Mouse (Mus musculus): ENCODE data around the gene Serinc3.
"Not testable (repeated sequence)": the region's sequence is repeated elsewhere in the genome, so short reads cannot be mapped to it uniquely, and the experiment has no call there.

Serinc3 gene

GRCm38 (mm10) chr2:163662698-163663221 is 17.8 kb upstream of the Serinc3 start:
- DNase-seq (ENCODE audit: low spot score in 2 of 2) = peak in 1 of 2 experiments; percentile 63

DNA sequence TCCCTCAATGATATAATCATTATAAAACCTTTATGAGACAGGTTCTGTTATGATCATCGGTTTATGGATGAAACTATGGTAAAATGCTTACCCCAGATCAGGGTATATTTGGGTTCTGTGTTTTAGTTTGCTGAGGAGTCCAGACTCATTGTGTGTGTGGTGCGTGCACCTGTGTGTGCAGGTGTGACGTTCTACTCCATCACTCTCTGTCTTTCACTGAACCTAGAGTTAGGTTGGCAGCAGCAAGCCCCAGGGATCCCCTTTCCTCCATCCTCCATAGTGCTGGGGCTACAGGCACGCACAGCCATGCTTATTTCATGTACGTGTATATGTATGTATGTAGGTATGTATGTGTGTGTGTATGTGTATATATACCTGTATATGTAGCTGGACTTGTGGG is 17.1 kb upstream of the Serinc3 start:
- no peak for DNase-seq (ENCODE audit: low spot score in 2 of 2)

GRCm38 (mm10) chr2:163661371-163661850 is 16.5 kb upstream of the Serinc3 start:
- no peak for DNase-seq (ENCODE audit: low spot score in 2 of 2)

- no peak for DNase-seq (ENCODE audit: low spot score in 2 of 2)
Measured at GRCm38 (mm10) chr2:163660103-163660701, 15.3 kb upstream of the Serinc3 start.

- peak in 1 of 2 experiments; percentile 40 for DNase-seq (ENCODE audit: low spot score in 2 of 2)
Measured at GRCm38 (mm10) chr2:163659431-163659830, 14.5 kb upstream of the Serinc3 start.

- DNase-seq (ENCODE audit: low spot score in 2 of 2) = peak; percentile 41 to 55
Measured at GRCm38 (mm10) chr2:163658941-163659340, 14.0 kb upstream of the Serinc3 start.

DNA sequence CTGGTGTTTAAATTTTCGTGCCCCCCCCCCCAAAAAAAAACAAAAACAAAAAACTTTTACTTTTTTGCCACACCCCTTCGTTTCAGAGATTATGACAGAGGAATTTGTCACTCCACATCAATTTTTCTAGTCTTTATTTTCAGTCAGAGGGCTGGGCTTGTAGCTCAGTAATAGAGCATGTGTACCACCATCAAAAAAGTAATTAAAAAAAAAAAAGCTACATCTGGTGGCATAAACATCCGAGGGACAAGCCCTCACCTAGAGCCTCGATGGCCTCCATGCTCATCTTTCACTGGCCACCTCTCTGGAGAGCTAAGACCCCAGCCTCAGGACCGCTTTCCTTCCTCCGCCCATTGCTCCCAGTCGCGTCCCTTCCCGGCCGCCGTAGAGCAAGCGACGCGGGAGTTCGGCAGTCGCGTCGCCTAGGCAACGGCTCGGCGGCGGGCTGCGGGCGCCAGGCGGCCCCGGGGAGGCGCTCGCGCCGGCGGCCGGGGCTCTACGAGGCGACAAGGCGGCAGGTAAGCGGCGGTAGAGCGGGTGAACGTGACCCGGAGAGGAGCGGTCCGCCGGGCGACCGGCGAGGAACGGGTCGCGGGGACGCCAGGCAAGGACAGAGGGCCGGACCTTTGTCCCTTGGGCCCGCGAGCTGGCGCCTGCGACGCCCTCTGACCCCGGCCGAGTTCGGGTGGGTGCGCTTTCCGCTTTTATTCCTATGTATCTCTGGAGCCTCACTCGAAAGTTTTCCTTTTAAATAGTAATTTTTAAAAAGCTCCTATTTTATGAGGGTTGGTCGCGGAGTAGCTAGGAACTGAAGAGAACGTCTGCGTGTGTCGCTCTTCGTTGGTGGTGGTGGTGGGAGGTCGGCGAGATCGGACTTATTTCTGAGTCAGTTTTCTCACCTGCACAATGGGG is 13.3 kb upstream of the Serinc3 start, which contains the start of gene Pkig:
TSS of gene Pkig (plus strand) at position 412 of the 912 bp plus-strand sequence.
- DNase-seq (ENCODE audit: low spot score in 2 of 2) = peak; percentile 83 to 91

GRCm38 (mm10) chr2:163657486-163657885 is 12.6 kb upstream of the Serinc3 start:
- DNase-seq (ENCODE audit: low spot score in 2 of 2) = no peak

GRCm38 (mm10) chr2:163655699-163656098 is 10.8 kb upstream of the Serinc3 start:
- not testable (repeated sequence) for DNase-seq (ENCODE audit: low spot score in 2 of 2)

GRCm38 (mm10) chr2:163646461-163647080 is 1.6 kb upstream of the Serinc3 start:
- DNase-seq (ENCODE audit: low spot score in 2 of 2) = no peak

- DNase-seq (ENCODE audit: low spot score in 2 of 2) = peak in 1 of 2 experiments; percentile 42
Measured at GRCm38 (mm10) chr2:163645700-163646460, 949 bp upstream of the Serinc3 start.

DNA sequence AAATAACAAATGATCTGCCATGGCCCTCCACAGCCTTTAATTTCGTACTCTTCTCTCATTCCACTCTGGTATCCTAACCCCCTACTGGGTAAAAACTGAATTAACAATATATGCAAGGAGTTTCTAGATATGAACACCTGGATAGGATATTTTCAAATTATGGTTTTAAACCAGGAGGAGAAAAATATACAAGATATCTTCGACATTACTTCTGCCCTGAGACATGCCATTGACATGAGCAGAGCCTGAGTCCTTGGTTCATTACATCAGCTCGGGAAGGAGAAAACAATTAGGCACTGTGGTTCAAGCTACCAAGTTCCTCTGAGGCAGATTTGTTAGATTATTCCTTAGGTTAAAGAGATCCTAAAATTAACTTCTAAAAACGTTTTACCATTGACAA is 884 bp downstream of the Serinc3 start:
- no peak for DNase-seq (ENCODE audit: low spot score in 2 of 2)

DNA sequence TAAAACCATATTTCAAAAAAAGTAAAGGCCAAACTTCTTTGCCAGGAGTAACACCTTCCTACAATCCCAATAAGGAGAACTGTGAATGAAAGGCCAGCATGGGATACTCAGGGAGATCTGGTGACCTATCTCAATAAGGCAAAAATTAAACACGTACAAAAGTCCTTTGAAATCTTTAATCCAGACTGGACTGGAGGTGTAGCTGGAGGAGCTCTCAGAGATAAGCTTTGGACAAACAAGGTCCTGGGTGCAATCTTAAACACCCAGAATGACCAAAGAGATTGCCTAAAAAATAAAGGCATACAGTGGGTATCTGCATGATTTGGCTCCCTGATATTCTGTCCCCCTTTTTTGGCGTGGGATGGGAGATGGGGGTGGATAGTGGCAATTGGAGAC is 1.4 kb downstream of the Serinc3 start:
- no peak for DNase-seq (ENCODE audit: low spot score in 2 of 2)

DNA sequence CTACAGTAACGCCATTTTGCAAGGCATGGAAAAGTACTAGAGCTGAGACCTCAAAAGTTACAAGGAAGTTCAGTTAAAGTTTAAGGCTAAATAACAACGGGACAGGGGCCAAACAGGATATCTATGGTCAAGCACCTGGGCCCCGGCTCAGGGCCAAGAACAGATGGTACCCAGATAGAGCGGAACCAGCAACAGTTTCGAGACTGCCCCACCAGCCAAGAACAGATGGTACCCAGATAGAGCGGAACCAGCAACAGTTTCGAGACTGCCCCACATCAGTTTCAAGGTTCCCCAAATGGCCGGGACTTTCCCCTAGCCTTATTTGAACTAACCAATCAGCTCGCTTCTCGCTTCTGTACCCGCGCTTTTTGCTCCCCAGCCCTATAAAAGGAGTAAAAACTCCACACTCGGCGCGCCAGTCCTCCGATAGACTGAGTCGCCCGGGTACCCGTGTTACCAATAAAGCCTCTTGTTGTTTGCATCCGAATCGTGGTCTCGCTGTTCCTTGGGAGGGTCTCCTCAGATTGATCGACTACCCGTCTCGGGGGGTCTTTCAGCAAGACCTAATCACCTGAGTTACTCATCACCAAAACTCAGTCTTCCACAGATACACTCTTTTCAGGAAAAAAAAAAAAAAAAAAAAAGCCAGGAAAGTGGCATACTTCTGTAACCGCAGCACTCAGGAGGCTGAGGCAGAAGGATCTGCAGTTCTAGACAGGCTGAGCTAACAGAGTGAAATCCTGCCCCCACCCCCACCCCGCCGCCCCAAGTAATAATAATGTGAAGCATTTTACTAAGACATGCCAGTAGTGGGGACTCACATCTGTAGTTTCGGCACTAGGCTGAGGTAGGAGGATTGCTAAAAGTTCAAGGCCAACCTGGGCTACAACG is 2.0 kb downstream of the Serinc3 start:
- peak; percentile 80 to 90 for DNase-seq (ENCODE audit: low spot score in 2 of 2)

DNA sequence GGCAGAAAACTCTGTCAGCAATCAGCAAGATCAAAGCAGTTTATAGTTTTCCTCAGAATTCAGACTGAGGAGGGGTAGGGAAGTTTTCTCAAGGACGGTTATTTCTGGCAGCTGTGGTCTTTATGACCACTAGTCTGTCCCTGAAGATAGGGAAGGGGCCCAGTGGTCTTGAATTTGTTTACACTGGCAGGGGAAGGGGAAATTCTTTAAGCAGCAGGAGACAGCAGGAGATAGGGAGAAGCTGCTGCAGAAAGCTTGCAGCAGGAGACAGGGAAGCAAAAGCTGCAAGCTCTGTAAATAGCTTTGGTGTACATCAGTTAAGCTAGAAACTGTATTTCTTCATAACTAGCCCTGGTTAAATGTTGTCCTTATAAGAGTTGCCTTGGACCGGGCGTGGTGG is 3.2 kb downstream of the Serinc3 start:
- no peak for DNase-seq (ENCODE audit: low spot score in 2 of 2)

DNA sequence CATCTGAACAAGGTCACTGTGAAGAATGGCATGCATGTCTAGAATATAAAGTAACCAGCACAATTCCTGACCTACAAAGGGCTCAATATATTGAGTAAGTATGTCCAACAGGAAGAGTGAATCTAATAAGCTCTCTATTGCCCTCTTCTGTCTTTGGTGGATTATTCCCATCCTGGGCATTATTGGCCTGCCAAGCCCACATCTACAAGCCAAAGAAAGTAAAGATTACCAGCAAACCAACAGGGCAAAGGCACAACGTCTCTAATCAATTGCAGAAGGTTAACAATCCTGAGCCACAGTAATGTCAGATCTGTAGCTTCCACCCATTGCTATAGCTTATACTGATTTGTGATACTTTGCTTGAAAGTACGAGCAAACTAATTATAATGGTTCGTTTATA is 4.4 kb downstream of the Serinc3 start:
- no peak for DNase-seq (ENCODE audit: low spot score in 2 of 2)

GRCm38 (mm10) chr2:163637655-163638266 is 7.2 kb downstream of the Serinc3 start:
- no peak for DNase-seq (ENCODE audit: low spot score in 2 of 2)

DNA sequence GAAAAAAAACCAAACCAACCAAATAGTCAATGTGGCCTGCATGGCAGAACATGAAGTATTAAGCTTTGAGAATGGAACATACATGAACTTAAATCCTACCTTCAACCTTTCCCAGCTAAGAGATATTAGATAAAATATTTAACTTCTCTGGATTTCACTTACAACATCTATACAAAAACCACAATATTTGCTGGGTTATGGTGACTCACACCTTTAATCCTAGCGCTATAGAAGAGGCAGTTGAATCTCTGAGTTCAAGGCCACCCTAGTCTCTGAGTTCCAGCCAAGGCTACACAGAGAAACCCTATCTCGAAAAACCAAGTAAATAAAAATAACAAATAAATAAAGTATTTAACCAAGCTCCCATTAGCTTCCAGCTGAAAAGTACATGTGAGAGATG is 8.9 kb downstream of the Serinc3 start:
- no peak for DNase-seq (ENCODE audit: low spot score in 2 of 2)

- no peak for DNase-seq (ENCODE audit: low spot score in 2 of 2)
Measured at GRCm38 (mm10) chr2:163634211-163634610, 10.7 kb downstream of the Serinc3 start.

- DNase-seq (ENCODE audit: low spot score in 2 of 2) = no peak
Measured at GRCm38 (mm10) chr2:163631715-163632114, 13.2 kb downstream of the Serinc3 start.

Data from spleen, postnatal 10 days (tissue).